Mouse (Mus musculus): ENCODE results near the gene Smim15. TPM values are rescaled to one million over a fixed set of nuclear protein-coding genes. Genes with fewer than 3 reads are reported as not detected.

Gene Smim15
- polyA plus RNA-seq, 1 experiment: 2.7 TPM

- Histone ChIP-seq H3K4me1 (ENCODE audit: control insufficient read depth, insufficient read depth, low read length) (peaks cover 5% of the 10 kb centered on the region), H3K36me3 (ENCODE audit: control insufficient read depth, insufficient read depth, low read length) (no peaks in the 10 kb centered on the region), H3K27ac (ENCODE audit: control insufficient read depth, insufficient read depth, low read depth, low read length) (no peak overlapping the region), H3K27me3 (ENCODE audit: control insufficient read depth, insufficient read depth, low read length) (no peaks in the 10 kb centered on the region), H3K4me3 (ENCODE audit: control insufficient read depth, low read depth, low read length) (no peak overlapping the region)
- TF ChIP-seq POLR2A (IDR thresholded peaks at IDR 0.05; ENCODE audit: control insufficient read depth, low read depth, low read length) (no peak), CTCF (IDR thresholded peaks at IDR 0.05; ENCODE audit: control insufficient read depth, insufficient read depth, insufficient replicate concordance, low read depth, low read length) (no peak)
Measured at GRCm38 (mm10) chr13:108060936-108061578, 16.8 kb downstream of the Smim15 start.

- no peaks in the 10 kb centered on the region for H3K27me3 ChIP-seq (ENCODE audit: control insufficient read depth, insufficient read depth, low read length)
- TF ChIP-seq CTCF (IDR thresholded peaks at IDR 0.05; ENCODE audit: control insufficient read depth, insufficient read depth, insufficient replicate concordance, low read depth, low read length): no peak
- TF ChIP-seq POLR2A (IDR thresholded peaks at IDR 0.05; ENCODE audit: control insufficient read depth, low read depth, low read length): no peak
- no peak overlapping the region for H3K27ac ChIP-seq (ENCODE audit: control insufficient read depth, insufficient read depth, low read depth, low read length)
- no peaks in the 10 kb centered on the region for H3K36me3 ChIP-seq (ENCODE audit: control insufficient read depth, insufficient read depth, low read length)
- no peaks in the 10 kb centered on the region for H3K4me1 ChIP-seq (ENCODE audit: control insufficient read depth, insufficient read depth, low read length)
- H3K4me3 ChIP-seq (ENCODE audit: control insufficient read depth, low read depth, low read length): no peak overlapping the region
Measured at GRCm38 (mm10) chr13:108062900-108063299, 18.7 kb downstream of the Smim15 start.

GRCm38 (mm10) chr13:108063374-108064134 lies 19.3 kb downstream of the Smim15 start:
- Histone ChIP-seq H3K36me3 (ENCODE audit: control insufficient read depth, insufficient read depth, low read length) (no peaks in the 10 kb centered on the region), H3K4me1 (ENCODE audit: control insufficient read depth, insufficient read depth, low read length) (no peaks in the 10 kb centered on the region), H3K4me3 (ENCODE audit: control insufficient read depth, low read depth, low read length) (no peak overlapping the region), H3K27ac (ENCODE audit: control insufficient read depth, insufficient read depth, low read depth, low read length) (no peak overlapping the region), H3K27me3 (ENCODE audit: control insufficient read depth, insufficient read depth, low read length) (no peaks in the 10 kb centered on the region)
- TF ChIP-seq POLR2A (IDR thresholded peaks at IDR 0.05; ENCODE audit: control insufficient read depth, low read depth, low read length): no peak

GRCm38 (mm10) chr13:108064331-108064730 lies 20.1 kb downstream of the Smim15 start:
- Histone ChIP-seq H3K27ac (ENCODE audit: control insufficient read depth, insufficient read depth, low read depth, low read length) (no peak overlapping the region), H3K27me3 (ENCODE audit: control insufficient read depth, insufficient read depth, low read length) (no peaks in the 10 kb centered on the region), H3K4me3 (ENCODE audit: control insufficient read depth, low read depth, low read length) (no peak overlapping the region), H3K4me1 (ENCODE audit: control insufficient read depth, insufficient read depth, low read length) (no peaks in the 10 kb centered on the region), H3K36me3 (ENCODE audit: control insufficient read depth, insufficient read depth, low read length) (no peaks in the 10 kb centered on the region)
- no peak for TF ChIP-seq POLR2A (IDR thresholded peaks at IDR 0.05; ENCODE audit: control insufficient read depth, low read depth, low read length)
- TF ChIP-seq CTCF (IDR thresholded peaks at IDR 0.05; ENCODE audit: control insufficient read depth, insufficient read depth, insufficient replicate concordance, low read depth, low read length): no peak

- Histone ChIP-seq H3K27ac (ENCODE audit: control insufficient read depth, insufficient read depth, low read depth, low read length) (no peak overlapping the region), H3K36me3 (ENCODE audit: control insufficient read depth, insufficient read depth, low read length) (no peaks in the 10 kb centered on the region), H3K4me1 (ENCODE audit: control insufficient read depth, insufficient read depth, low read length) (no peaks in the 10 kb centered on the region), H3K27me3 (ENCODE audit: control insufficient read depth, insufficient read depth, low read length) (no peaks in the 10 kb centered on the region), H3K4me3 (ENCODE audit: control insufficient read depth, low read depth, low read length) (no peak overlapping the region)
- TF ChIP-seq CTCF (IDR thresholded peaks at IDR 0.05; ENCODE audit: control insufficient read depth, insufficient read depth, insufficient replicate concordance, low read depth, low read length) (no peak), POLR2A (IDR thresholded peaks at IDR 0.05; ENCODE audit: control insufficient read depth, low read depth, low read length) (no peak)
Measured at GRCm38 (mm10) chr13:108066021-108066420, 21.8 kb downstream of the Smim15 start.

- Histone ChIP-seq H3K4me1 (ENCODE audit: control insufficient read depth, insufficient read depth, low read length) (no peaks in the 10 kb centered on the region), H3K27me3 (ENCODE audit: control insufficient read depth, insufficient read depth, low read length) (no peaks in the 10 kb centered on the region), H3K27ac (ENCODE audit: control insufficient read depth, insufficient read depth, low read depth, low read length) (no peak overlapping the region), H3K4me3 (ENCODE audit: control insufficient read depth, low read depth, low read length) (no peak overlapping the region), H3K36me3 (ENCODE audit: control insufficient read depth, insufficient read depth, low read length) (no peaks in the 10 kb centered on the region)
- TF ChIP-seq CTCF (IDR thresholded peaks at IDR 0.05; ENCODE audit: control insufficient read depth, insufficient read depth, insufficient replicate concordance, low read depth, low read length): no peak
- no peak for TF ChIP-seq POLR2A (IDR thresholded peaks at IDR 0.05; ENCODE audit: control insufficient read depth, low read depth, low read length)
Measured at GRCm38 (mm10) chr13:108069151-108069550, 24.9 kb downstream of the Smim15 start.

GRCm38 (mm10) chr13:108070171-108070570 lies 25.9 kb downstream of the Smim15 start:
- H3K4me1 ChIP-seq (ENCODE audit: control insufficient read depth, insufficient read depth, low read length): no peaks in the 10 kb centered on the region
- no peaks in the 10 kb centered on the region for H3K36me3 ChIP-seq (ENCODE audit: control insufficient read depth, insufficient read depth, low read length)
- no peak overlapping the region for H3K4me3 ChIP-seq (ENCODE audit: control insufficient read depth, low read depth, low read length)
- H3K27ac ChIP-seq (ENCODE audit: control insufficient read depth, insufficient read depth, low read depth, low read length): no peak overlapping the region
- no peaks in the 10 kb centered on the region for H3K27me3 ChIP-seq (ENCODE audit: control insufficient read depth, insufficient read depth, low read length)
- no peak for TF ChIP-seq POLR2A (IDR thresholded peaks at IDR 0.05; ENCODE audit: control insufficient read depth, low read depth, low read length)
- TF ChIP-seq CTCF (IDR thresholded peaks at IDR 0.05; ENCODE audit: control insufficient read depth, insufficient read depth, insufficient replicate concordance, low read depth, low read length): no peak
